Mouse (Mus musculus): ENCODE data around the gene Theg. TPM values are rescaled to one million over a fixed set of nuclear protein-coding genes. Genes with fewer than 3 reads are reported as not detected.

The Theg gene
- polyA plus RNA-seq, 1 experiment from 2014 or later: not detected

GRCm38 (mm10) chr10:79613578-79614304, 26.6 kb upstream of the Theg start, which contains the start of gene C2cd4c:
TSS of gene C2cd4c (minus strand) at chr10:79614025.
- Histone ChIP-seq H3K9me3 (replicated peaks) (no peaks in the 10 kb centered on the region), H3K36me3 (no peaks in the 10 kb centered on the region), H3K27ac (ENCODE audit: poor library complexity, severe bottlenecking) (no peak within 1 kb of the TSS), H3K9ac (peak within 1 kb of the TSS; percentile 62), H3K4me2 (peak within 1 kb of the TSS; percentile 94), H3K4me1 (replicated peaks) (peaks cover 21% of the 10 kb centered on the region), H3K4me3 (peak within 1 kb of the TSS; percentile 59), H3K27me3 (replicated peaks) (peaks cover 56% of the 10 kb centered on the region)
- under 1% methylated on average over 59 of the region's 60 CpGs for WGBS
- ATAC-seq (ENCODE audit: insufficient number of reproducible peaks, low FRiP score): peak; percentile 61

- no peak overlapping the region for H3K9ac ChIP-seq
- 12% methylated on average over 51 of the region's 51 CpGs for WGBS
- H3K27me3 ChIP-seq (replicated peaks): peaks cover 69% of the 10 kb centered on the region
- ATAC-seq (ENCODE audit: insufficient number of reproducible peaks, low FRiP score): no peak; the same call in 1 of the 2 replicates
- no peak overlapping the region for H3K27ac ChIP-seq (ENCODE audit: poor library complexity, severe bottlenecking)
- H3K4me3 ChIP-seq: peak overlapping the region; percentile 18
- peak overlapping the region; percentile 94 for H3K4me2 ChIP-seq
- no peaks in the 10 kb centered on the region for H3K36me3 ChIP-seq
- H3K9me3 ChIP-seq (replicated peaks): no peaks in the 10 kb centered on the region
- peaks cover 21% of the 10 kb centered on the region for H3K4me1 ChIP-seq (replicated peaks)
Observed at GRCm38 (mm10) chr10:79612192-79613135, 25.3 kb upstream of the Theg start.

GRCm38 (mm10) chr10:79611296-79611695, 24.2 kb upstream of the Theg start:
- Histone ChIP-seq H3K4me2 (no peak overlapping the region), H3K27me3 (replicated peaks) (peaks cover 69% of the 10 kb centered on the region), H3K27ac (ENCODE audit: poor library complexity, severe bottlenecking) (no peak overlapping the region), H3K9me3 (replicated peaks) (no peaks in the 10 kb centered on the region), H3K4me1 (replicated peaks) (peaks cover 21% of the 10 kb centered on the region), H3K36me3 (no peaks in the 10 kb centered on the region), H3K4me3 (no peak overlapping the region), H3K9ac (no peak overlapping the region)
- ATAC-seq (ENCODE audit: insufficient number of reproducible peaks, low FRiP score): no peak
- 37% methylated on average over 5 of the region's 5 CpGs for WGBS

- H3K4me3 ChIP-seq: no peak overlapping the region
- no peak overlapping the region for H3K9ac ChIP-seq
- no peak overlapping the region for H3K27ac ChIP-seq (ENCODE audit: poor library complexity, severe bottlenecking)
- ATAC-seq (ENCODE audit: insufficient number of reproducible peaks, low FRiP score): no peak
- peaks cover 21% of the 10 kb centered on the region for H3K4me1 ChIP-seq (replicated peaks)
- no peaks in the 10 kb centered on the region for H3K9me3 ChIP-seq (replicated peaks)
- H3K4me2 ChIP-seq: no peak overlapping the region
- H3K36me3 ChIP-seq: no peaks in the 10 kb centered on the region
- H3K27me3 ChIP-seq (replicated peaks): peaks cover 66% of the 10 kb centered on the region
- 81% methylated on average over 3 of the region's 3 CpGs for WGBS
Observed at GRCm38 (mm10) chr10:79609276-79609675, 22.1 kb upstream of the Theg start.

GRCm38 (mm10) chr10:79607892-79608291, 20.8 kb upstream of the Theg start:
- no peak for ATAC-seq (ENCODE audit: insufficient number of reproducible peaks, low FRiP score)

GRCm38 (mm10) chr10:79606537-79606936, 19.4 kb upstream of the Theg start:
- Histone ChIP-seq H3K9ac (no peak overlapping the region), H3K36me3 (no peaks in the 10 kb centered on the region), H3K27ac (ENCODE audit: poor library complexity, severe bottlenecking) (no peak overlapping the region), H3K27me3 (replicated peaks) (peaks cover 39% of the 10 kb centered on the region), H3K4me3 (no peak overlapping the region), H3K4me2 (no peak overlapping the region), H3K9me3 (replicated peaks) (no peaks in the 10 kb centered on the region), H3K4me1 (replicated peaks) (peaks cover under 1% of the 10 kb centered on the region)
- 53% methylated on average over 4 of the region's 4 CpGs for WGBS
- ATAC-seq (ENCODE audit: insufficient number of reproducible peaks, low FRiP score): no peak

More at GRCm38 (mm10) chr10:79607892-79608291, 20.8 kb upstream of the Theg start:
- Histone ChIP-seq H3K4me2 (no peak overlapping the region), H3K9ac (peak overlapping the region; percentile 6; the same call in 1 of the 2 replicates), H3K4me1 (replicated peaks) (peaks cover 14% of the 10 kb centered on the region), H3K4me3 (no peak overlapping the region), H3K36me3 (no peaks in the 10 kb centered on the region), H3K27me3 (replicated peaks) (peaks cover 52% of the 10 kb centered on the region), H3K9me3 (replicated peaks) (no peaks in the 10 kb centered on the region), H3K27ac (ENCODE audit: poor library complexity, severe bottlenecking) (no peak overlapping the region)
- WGBS: 28% methylated on average over 2 of the region's 2 CpGs

- no peaks in the 10 kb centered on the region for H3K9me3 ChIP-seq (replicated peaks)
- peaks cover 28% of the 10 kb centered on the region for H3K27me3 ChIP-seq (replicated peaks)
- no peak for ATAC-seq (ENCODE audit: insufficient number of reproducible peaks, low FRiP score)
- no peaks in the 10 kb centered on the region for H3K4me1 ChIP-seq (replicated peaks)
- no peak overlapping the region for H3K27ac ChIP-seq (ENCODE audit: poor library complexity, severe bottlenecking)
- H3K4me2 ChIP-seq: no peak overlapping the region
- H3K36me3 ChIP-seq: no peaks in the 10 kb centered on the region
- no peak overlapping the region for H3K9ac ChIP-seq
- 58% methylated on average over 4 of the region's 4 CpGs for WGBS
- no peak overlapping the region for H3K4me3 ChIP-seq
Observed at GRCm38 (mm10) chr10:79597936-79598230, 10.8 kb upstream of the Theg start.

- 32% methylated on average over 13 of the region's 13 CpGs for WGBS
- no peak overlapping the region for H3K9ac ChIP-seq
- H3K27ac ChIP-seq (ENCODE audit: poor library complexity, severe bottlenecking): no peak overlapping the region
- H3K4me2 ChIP-seq: no peak overlapping the region
- peaks cover 28% of the 10 kb centered on the region for H3K27me3 ChIP-seq (replicated peaks)
- H3K4me1 ChIP-seq (replicated peaks): no peaks in the 10 kb centered on the region
- no peaks in the 10 kb centered on the region for H3K9me3 ChIP-seq (replicated peaks)
- H3K36me3 ChIP-seq: no peaks in the 10 kb centered on the region
- no peak overlapping the region for H3K4me3 ChIP-seq
- no peak for ATAC-seq (ENCODE audit: insufficient number of reproducible peaks, low FRiP score)
Observed at GRCm38 (mm10) chr10:79597051-79597935, 10.2 kb upstream of the Theg start.

GRCm38 (mm10) chr10:79595590-79595929, 8.4 kb upstream of the Theg start:
- H3K4me2 ChIP-seq: no peak overlapping the region
- ATAC-seq (ENCODE audit: insufficient number of reproducible peaks, low FRiP score): no peak
- no peaks in the 10 kb centered on the region for H3K9me3 ChIP-seq (replicated peaks)
- no peak overlapping the region for H3K27ac ChIP-seq (ENCODE audit: poor library complexity, severe bottlenecking)
- H3K4me1 ChIP-seq (replicated peaks): no peaks in the 10 kb centered on the region
- no peaks in the 10 kb centered on the region for H3K36me3 ChIP-seq
- WGBS: 56% methylated on average over 8 of the region's 8 CpGs
- H3K9ac ChIP-seq: no peak overlapping the region
- no peak overlapping the region for H3K4me3 ChIP-seq
- peaks cover 28% of the 10 kb centered on the region for H3K27me3 ChIP-seq (replicated peaks)

GRCm38 (mm10) chr10:79594872-79595589, 7.9 kb upstream of the Theg start:
- H3K4me1 ChIP-seq (replicated peaks): no peaks in the 10 kb centered on the region
- peaks cover 28% of the 10 kb centered on the region for H3K27me3 ChIP-seq (replicated peaks)
- no peak overlapping the region for H3K4me3 ChIP-seq
- H3K9ac ChIP-seq: no peak overlapping the region
- no peaks in the 10 kb centered on the region for H3K9me3 ChIP-seq (replicated peaks)
- 0 out of 2 replicates have a peak, but pooled peaks have one; percentile 53 for ATAC-seq (ENCODE audit: insufficient number of reproducible peaks, low FRiP score)
- no peaks in the 10 kb centered on the region for H3K36me3 ChIP-seq
- 15% methylated on average over 17 of the region's 17 CpGs for WGBS
- H3K4me2 ChIP-seq: no peak overlapping the region
- H3K27ac ChIP-seq (ENCODE audit: poor library complexity, severe bottlenecking): no peak overlapping the region
